Mouse (Mus musculus): ENCODE results near the gene Prmt7. TPM values are rescaled to one million over a fixed set of nuclear protein-coding genes. Genes with fewer than 3 reads are reported as not detected.

The Prmt7 gene
- total and polyA plus RNA-seq, 3 experiments, result 48.4 to 87.3 (median 69.5) TPM

DNA sequence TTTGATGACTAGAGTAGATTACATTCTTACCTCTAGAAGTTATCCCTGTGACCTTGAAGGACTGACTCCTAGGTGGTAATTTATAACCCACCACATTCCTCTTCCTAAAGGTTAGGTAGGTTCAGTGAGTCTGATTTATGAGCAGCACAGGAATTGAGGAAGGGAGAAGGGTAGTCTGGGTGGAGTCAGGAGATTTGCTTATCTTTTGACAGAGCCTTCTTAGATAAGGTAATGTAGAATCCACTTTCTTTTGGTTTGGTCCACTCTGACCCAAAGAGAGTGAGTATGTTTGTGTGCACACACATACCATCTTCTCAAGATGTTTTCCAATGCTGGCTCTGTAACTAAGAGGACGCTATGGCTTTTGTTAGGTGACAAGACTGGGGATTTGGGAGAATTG, 33.1 kb upstream of the Prmt7 start:
- in situ Hi-C loops (cut with MboI; ENCODE audit: low pct_ligation_motif_present, low pct_unique_long_range_greater_than_20kb, low sequenced_read_pairs) (no loop called here), dilution Hi-C loops (cut with MboI; ENCODE audit: extremely low pct_ligation_motif_present, extremely low pct_unique_long_range_greater_than_20kb, low sequenced_read_pairs) (no loop called here)
- H3K36me3 ChIP-seq (replicated peaks in 1 of 2; ENCODE audit: control insufficient read depth in 1 of 2, insufficient read depth in 1 of 2, low read length in 1 of 2), result peaks cover 17 to 59% of the 10 kb centered on the region in 2 experiments
- no peak overlapping the region for H3K27ac ChIP-seq (ENCODE audit: insufficient read depth, low read depth)
- H3K27me3 ChIP-seq (replicated peaks), result no peaks in the 10 kb centered on the region
- no peak overlapping the region for H3K9ac ChIP-seq (ENCODE audit: insufficient read depth, low read depth)
- H3K4me3 ChIP-seq (replicated peaks in 1 of 3; ENCODE audit: low read depth in 2 of 3, low read length in 2 of 3, poor library complexity in 1 of 3), result no peak overlapping the region
- H3K4me1 ChIP-seq (ENCODE audit: control insufficient read depth in 1 of 2, insufficient read depth in 2 of 2), result peaks cover 0 to 14% of the 10 kb centered on the region in 2 experiments; a peak in 2 of 4 replicates
- no peaks in the 10 kb centered on the region for H3K9me3 ChIP-seq (replicated peaks; ENCODE audit: low read length)
- H3K4me2 ChIP-seq (ENCODE audit: insufficient read depth, low read depth, poor library complexity, severe bottlenecking), result no peak overlapping the region
- no peak for DNase-seq (ENCODE audit: extremely low read depth)
- TF ChIP-seq ELF1 (IDR thresholded peaks at IDR 0.05; ENCODE audit: low read depth, low read length), result no peak
- no peak for TF ChIP-seq BHLHE40 (IDR thresholded peaks at IDR 0.05; ENCODE audit: low read depth, low read length)
- no peak for TF ChIP-seq NRF1 (IDR thresholded peaks at IDR 0.05; ENCODE audit: low read depth, low read length)
- no peak for TF ChIP-seq MAX (IDR thresholded peaks at IDR 0.05; ENCODE audit: low read length)
- no peak for TF ChIP-seq UBTF (IDR thresholded peaks at IDR 0.05; ENCODE audit: low read depth, low read length)
- TF ChIP-seq TCF12 (IDR thresholded peaks at IDR 0.05; ENCODE audit: low read depth, low read length), result no peak
- TF ChIP-seq ZMIZ1 (IDR thresholded peaks at IDR 0.05; ENCODE audit: low read depth, low read length), result no peak
- no peak for TF ChIP-seq USF2 (conservative IDR thresholded peaks at IDR 0.05; ENCODE audit: low read depth, low read length)
- no peak for TF ChIP-seq USF1 (IDR thresholded peaks at IDR 0.05; ENCODE audit: low read depth, low read length)
- TF ChIP-seq ZNF384 (IDR thresholded peaks at IDR 0.05; ENCODE audit: low read depth, low read length), result no peak
- no peak for TF ChIP-seq ETS1 (conservative IDR thresholded peaks at IDR 0.05; ENCODE audit: low read depth, low read length)
- no peak for TF ChIP-seq ZKSCAN1 (IDR thresholded peaks at IDR 0.05; ENCODE audit: borderline replicate concordance, low read depth, low read length)
- TF ChIP-seq SMC3 (IDR thresholded peaks at IDR 0.05; ENCODE audit: low read depth, low read length), result no peak
- no peak for TF ChIP-seq KAT2A (IDR thresholded peaks at IDR 0.05; ENCODE audit: insufficient replicate concordance, low read length)
- H3K79me2 ChIP-seq (replicated peaks; ENCODE audit: control insufficient read depth, extremely low read depth, insufficient read depth, poor library complexity, severe bottlenecking), result peaks cover 45% of the 10 kb centered on the region

DNA sequence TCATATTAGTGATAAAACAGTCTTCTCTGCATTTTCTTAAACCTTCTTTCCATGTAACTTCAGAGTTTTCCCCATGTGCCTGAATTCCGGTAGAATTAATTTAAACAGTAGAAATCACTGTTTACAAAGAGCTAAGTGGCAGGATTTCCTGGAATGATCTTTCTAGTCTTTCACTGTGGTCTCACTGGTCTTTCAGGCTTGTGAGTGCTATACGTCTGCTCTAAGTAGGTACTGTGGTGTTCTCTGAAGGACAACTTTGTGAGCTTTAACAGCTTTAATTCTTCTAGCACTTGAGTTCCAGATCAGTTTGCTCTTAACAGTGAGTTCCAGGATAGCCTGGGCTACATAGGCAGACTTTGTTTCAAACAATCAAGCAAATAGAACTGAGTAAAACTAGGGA, 32.3 kb upstream of the Prmt7 start:
- H3K9ac ChIP-seq (ENCODE audit: insufficient read depth, low read depth), result no peak overlapping the region
- dilution Hi-C loops (cut with MboI; ENCODE audit: extremely low pct_ligation_motif_present, extremely low pct_unique_long_range_greater_than_20kb, low sequenced_read_pairs) (no loop called here), in situ Hi-C loops (cut with MboI; ENCODE audit: low pct_ligation_motif_present, low pct_unique_long_range_greater_than_20kb, low sequenced_read_pairs) (no loop called here)
- DNase-seq (ENCODE audit: extremely low read depth), result no peak
- TF ChIP-seq ZKSCAN1 (IDR thresholded peaks at IDR 0.05; ENCODE audit: borderline replicate concordance, low read depth, low read length), result no peak
- TF ChIP-seq IRF4 (IDR thresholded peaks at IDR 0.05; ENCODE audit: low read depth, low read length), result no peak
- no peak for TF ChIP-seq ELF1 (IDR thresholded peaks at IDR 0.05; ENCODE audit: low read depth, low read length)
- no peak for TF ChIP-seq ETS1 (conservative IDR thresholded peaks at IDR 0.05; ENCODE audit: low read depth, low read length)
- no peak for TF ChIP-seq BHLHE40 (IDR thresholded peaks at IDR 0.05; ENCODE audit: low read depth, low read length)
- no peak overlapping the region for H3K4me3 ChIP-seq (replicated peaks in 1 of 3; ENCODE audit: low read depth in 2 of 3, low read length in 2 of 3, poor library complexity in 1 of 3)
- no peaks in the 10 kb centered on the region for H3K27me3 ChIP-seq (replicated peaks)
- no peaks in the 10 kb centered on the region for H3K9me3 ChIP-seq (replicated peaks; ENCODE audit: low read length)
- H3K79me2 ChIP-seq (replicated peaks; ENCODE audit: control insufficient read depth, extremely low read depth, insufficient read depth, poor library complexity, severe bottlenecking), result peaks cover 39% of the 10 kb centered on the region
- peaks cover 0 to 10% of the 10 kb centered on the region in 2 experiments; a peak in 2 of 4 replicates for H3K4me1 ChIP-seq (ENCODE audit: control insufficient read depth in 1 of 2, insufficient read depth in 2 of 2)
- H3K36me3 ChIP-seq (replicated peaks in 1 of 2; ENCODE audit: control insufficient read depth in 1 of 2, insufficient read depth in 1 of 2, low read length in 1 of 2), result peaks cover 17 to 60% of the 10 kb centered on the region in 2 experiments
- H3K27ac ChIP-seq (ENCODE audit: insufficient read depth, low read depth), result no peak overlapping the region
- no peak overlapping the region for H3K4me2 ChIP-seq (ENCODE audit: insufficient read depth, low read depth, poor library complexity, severe bottlenecking)

Data from CH12.LX (cell line).